Mouse (Mus musculus): ENCODE results near the gene Avil.

DNA sequence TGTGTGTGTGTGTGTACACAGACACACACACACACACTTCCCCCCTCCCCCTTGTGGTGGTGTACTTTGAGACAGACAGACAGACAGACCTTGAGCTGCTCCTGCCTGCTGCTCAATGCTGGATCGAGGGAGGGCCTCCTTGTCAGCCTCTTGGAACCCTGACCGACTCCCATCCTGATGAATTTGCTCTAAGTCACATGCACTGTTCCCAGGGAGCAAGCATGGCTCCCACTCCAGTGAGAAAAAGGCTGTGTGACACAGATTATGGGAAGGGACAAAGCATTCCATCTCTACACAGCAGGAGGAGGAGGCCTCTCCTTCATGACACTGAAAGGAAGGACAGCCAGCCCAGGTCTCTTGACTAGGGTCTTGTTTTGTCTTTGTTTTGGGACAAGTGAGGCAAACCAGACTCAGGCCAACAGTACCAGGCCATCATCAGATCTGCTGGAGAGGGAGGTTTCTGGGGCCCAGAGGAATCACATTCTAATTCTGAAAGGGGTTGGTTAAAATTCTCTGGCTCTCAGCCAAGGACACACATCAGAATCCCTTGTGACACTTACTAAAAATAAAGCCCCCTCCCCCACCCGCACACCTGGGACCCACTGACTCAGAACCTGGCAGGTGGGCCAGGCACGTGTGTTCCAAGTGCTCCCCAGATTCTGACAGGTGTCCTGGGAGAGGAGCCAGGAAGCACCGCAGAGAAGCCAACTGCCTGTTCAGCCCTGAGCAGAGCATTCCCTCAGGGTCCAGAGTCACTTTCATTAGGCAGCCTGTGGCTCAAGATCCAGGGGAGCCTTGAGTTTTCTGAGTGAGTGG is 16.1 kb upstream of the Avil start:
- TF ChIP-seq CTCF (IDR thresholded peaks at IDR 0.05; ENCODE audit: low read depth, low read length) (no peak), POLR2A (IDR thresholded peaks at IDR 0.05; ENCODE audit: extremely low read depth, insufficient read depth, low read length) (no peak)

Data from liver, adult 2 months (tissue).